Mouse (Mus musculus): ENCODE measurements around the gene Mn1. TPM values are rescaled to one million over a fixed set of nuclear protein-coding genes. Genes with fewer than 3 reads are reported as not detected.

The Mn1 gene
- polyA plus RNA-seq (2016; fragmentation: Nextera tagmentation; extraction: Ambion mirVana), result 6.4 and 7.7 TPM in 2 replicates

- H3K36me3 ChIP-seq, result peaks cover 25% of the 10 kb centered on the region
- WGBS, result under 1% methylated on average over 87 of the region's 88 CpGs
- H3K27ac ChIP-seq, result peak within 1 kb of the TSS; percentile 95
- peak; percentile 92 for DNase-seq (ENCODE audit: low spot score)
- H3K9me3 ChIP-seq, result no peaks in the 10 kb centered on the region
- H3K4me3 ChIP-seq, result peak within 1 kb of the TSS; percentile 81
- H3K4me1 ChIP-seq, result peaks cover 63% of the 10 kb centered on the region
- peaks cover 73% of the 10 kb centered on the region for H3K27me3 ChIP-seq (ENCODE audit: insufficient read depth, poor library complexity, severe bottlenecking)
These were observed at the start of gene Mn1 for GRCm38 (mm10) chr5:111416591-111417374. Gene Mn1, plus strand, starts transcription at chr5:111417362.

GRCm38 (mm10) chr5:111367937-111368517, 49.1 kb upstream of the Mn1 start:
- no peaks in the 10 kb centered on the region for H3K27me3 ChIP-seq (ENCODE audit: insufficient read depth, poor library complexity, severe bottlenecking)
- WGBS, result 90% methylated on average over 11 of the region's 11 CpGs
- no peak overlapping the region for H3K27ac ChIP-seq

GRCm38 (mm10) chr5:111368576-111368975, 48.6 kb upstream of the Mn1 start:
- 94% methylated on average over 5 of the region's 5 CpGs for WGBS
- DNase-seq (ENCODE audit: low spot score), result no peak
- no peaks in the 10 kb centered on the region for H3K4me1 ChIP-seq
- peaks cover 67% of the 10 kb centered on the region for H3K36me3 ChIP-seq
- H3K9me3 ChIP-seq, result no peaks in the 10 kb centered on the region
- no peaks in the 10 kb centered on the region for H3K27me3 ChIP-seq (ENCODE audit: insufficient read depth, poor library complexity, severe bottlenecking)
- no peak overlapping the region for H3K4me3 ChIP-seq
- no peak overlapping the region for H3K27ac ChIP-seq

More at GRCm38 (mm10) chr5:111367937-111368517, 49.1 kb upstream of the Mn1 start:
- no peak for DNase-seq (ENCODE audit: low spot score)
- Histone ChIP-seq H3K4me1 (no peaks in the 10 kb centered on the region), H3K36me3 (peaks cover 63% of the 10 kb centered on the region), H3K4me3 (no peak overlapping the region), H3K9me3 (no peaks in the 10 kb centered on the region)

GRCm38 (mm10) chr5:111375616-111376015, 41.5 kb upstream of the Mn1 start:
- WGBS, result 83% methylated on average over 4 of the region's 4 CpGs
- no peaks in the 10 kb centered on the region for H3K4me1 ChIP-seq
- H3K27ac ChIP-seq, result no peak overlapping the region
- H3K9me3 ChIP-seq, result no peaks in the 10 kb centered on the region
- no peak for DNase-seq (ENCODE audit: low spot score)
- H3K36me3 ChIP-seq, result peaks cover 95% of the 10 kb centered on the region
- no peaks in the 10 kb centered on the region for H3K27me3 ChIP-seq (ENCODE audit: insufficient read depth, poor library complexity, severe bottlenecking)
- H3K4me3 ChIP-seq, result no peak overlapping the region

- Histone ChIP-seq H3K4me3 (no peak overlapping the region), H3K9me3 (no peaks in the 10 kb centered on the region), H3K27me3 (ENCODE audit: insufficient read depth, poor library complexity, severe bottlenecking) (no peaks in the 10 kb centered on the region), H3K36me3 (peaks cover 95% of the 10 kb centered on the region), H3K27ac (no peak overlapping the region), H3K4me1 (no peaks in the 10 kb centered on the region)
- 95% methylated on average over 24 of the region's 24 CpGs for WGBS
- no peak for DNase-seq (ENCODE audit: low spot score)
These were observed 40.7 kb upstream of the Mn1 start for GRCm38 (mm10) chr5:111376276-111377020.

GRCm38 (mm10) chr5:111378126-111378993, 38.8 kb upstream of the Mn1 start:
- DNase-seq (ENCODE audit: low spot score), result no peak

GRCm38 (mm10) chr5:111383335-111383734, 33.8 kb upstream of the Mn1 start:
- Histone ChIP-seq H3K9me3 (no peaks in the 10 kb centered on the region), H3K36me3 (peaks cover 94% of the 10 kb centered on the region), H3K27ac (no peak overlapping the region), H3K4me1 (no peaks in the 10 kb centered on the region), H3K4me3 (no peak overlapping the region), H3K27me3 (ENCODE audit: insufficient read depth, poor library complexity, severe bottlenecking) (no peaks in the 10 kb centered on the region)
- WGBS, result 83% methylated on average over 5 of the region's 5 CpGs
- DNase-seq (ENCODE audit: low spot score), result no peak

More at GRCm38 (mm10) chr5:111378126-111378993, 38.8 kb upstream of the Mn1 start:
- H3K9me3 ChIP-seq, result no peaks in the 10 kb centered on the region
- H3K27me3 ChIP-seq (ENCODE audit: insufficient read depth, poor library complexity, severe bottlenecking), result no peaks in the 10 kb centered on the region
- no peak overlapping the region for H3K4me3 ChIP-seq
- no peaks in the 10 kb centered on the region for H3K4me1 ChIP-seq
- 76% methylated on average over 7 of the region's 7 CpGs for WGBS
- H3K36me3 ChIP-seq, result peaks cover 90% of the 10 kb centered on the region
- no peak overlapping the region for H3K27ac ChIP-seq

GRCm38 (mm10) chr5:111390911-111391310, 26.3 kb upstream of the Mn1 start:
- Histone ChIP-seq H3K27me3 (ENCODE audit: insufficient read depth, poor library complexity, severe bottlenecking) (0 out of 2 replicates have a peak, but pooled peaks cover 2% of the 10 kb centered on the region), H3K9me3 (no peaks in the 10 kb centered on the region), H3K4me3 (no peak overlapping the region), H3K4me1 (peaks cover 36% of the 10 kb centered on the region), H3K27ac (no peak overlapping the region), H3K36me3 (peaks cover 34% of the 10 kb centered on the region)
- DNase-seq (ENCODE audit: low spot score), result no peak
- 86% methylated on average over 10 of the region's 10 CpGs for WGBS

- peaks cover 8% of the 10 kb centered on the region; the same call in 1 of the 2 replicates for H3K27me3 ChIP-seq (ENCODE audit: insufficient read depth, poor library complexity, severe bottlenecking)
- 91% methylated on average over 6 of the region's 6 CpGs for WGBS
- H3K4me1 ChIP-seq, result peaks cover 42% of the 10 kb centered on the region
- H3K36me3 ChIP-seq, result peaks cover 30% of the 10 kb centered on the region
- H3K27ac ChIP-seq, result no peak overlapping the region
- DNase-seq (ENCODE audit: low spot score), result no peak
- H3K9me3 ChIP-seq, result no peaks in the 10 kb centered on the region
- H3K4me3 ChIP-seq, result no peak overlapping the region
These were observed 25.7 kb upstream of the Mn1 start for GRCm38 (mm10) chr5:111391485-111391884.

GRCm38 (mm10) chr5:111393346-111394197, 23.6 kb upstream of the Mn1 start:
- Histone ChIP-seq H3K4me1 (peaks cover 48% of the 10 kb centered on the region), H3K27ac (peak overlapping the region; percentile 72; the same call in 1 of the 2 replicates), H3K9me3 (no peaks in the 10 kb centered on the region), H3K36me3 (peaks cover 10% of the 10 kb centered on the region), H3K4me3 (peak overlapping the region; percentile 38), H3K27me3 (ENCODE audit: insufficient read depth, poor library complexity, severe bottlenecking) (peaks cover 21% of the 10 kb centered on the region)
- WGBS, result 28% methylated on average over 17 of the region's 17 CpGs
- peak; percentile 92 for DNase-seq (ENCODE audit: low spot score)

GRCm38 (mm10) chr5:111394198-111395053, 22.7 kb upstream of the Mn1 start:
- Histone ChIP-seq H3K9me3 (no peaks in the 10 kb centered on the region), H3K4me3 (peak overlapping the region; percentile 38), H3K27ac (peak overlapping the region; percentile 72; the same call in 1 of the 2 replicates), H3K36me3 (peaks cover 3% of the 10 kb centered on the region; the same call in 1 of the 2 replicates), H3K4me1 (peaks cover 56% of the 10 kb centered on the region), H3K27me3 (ENCODE audit: insufficient read depth, poor library complexity, severe bottlenecking) (peaks cover 21% of the 10 kb centered on the region)
- no peak for DNase-seq (ENCODE audit: low spot score)
- WGBS, result 29% methylated on average over 15 of the region's 15 CpGs

Measured in heart, embryonic 10.5 days (tissue).